Mouse (Mus musculus): ENCODE measurements around the gene Pex7. TPM values are rescaled to one million over a fixed set of nuclear protein-coding genes. Genes with fewer than 3 reads are reported as not detected.

The Pex7 gene
- 17.0 to 23.1 TPM (median 20.3 TPM) in 4 replicates for total RNA-seq (2023; ENCODE audit: inconsistent age)

DNA sequence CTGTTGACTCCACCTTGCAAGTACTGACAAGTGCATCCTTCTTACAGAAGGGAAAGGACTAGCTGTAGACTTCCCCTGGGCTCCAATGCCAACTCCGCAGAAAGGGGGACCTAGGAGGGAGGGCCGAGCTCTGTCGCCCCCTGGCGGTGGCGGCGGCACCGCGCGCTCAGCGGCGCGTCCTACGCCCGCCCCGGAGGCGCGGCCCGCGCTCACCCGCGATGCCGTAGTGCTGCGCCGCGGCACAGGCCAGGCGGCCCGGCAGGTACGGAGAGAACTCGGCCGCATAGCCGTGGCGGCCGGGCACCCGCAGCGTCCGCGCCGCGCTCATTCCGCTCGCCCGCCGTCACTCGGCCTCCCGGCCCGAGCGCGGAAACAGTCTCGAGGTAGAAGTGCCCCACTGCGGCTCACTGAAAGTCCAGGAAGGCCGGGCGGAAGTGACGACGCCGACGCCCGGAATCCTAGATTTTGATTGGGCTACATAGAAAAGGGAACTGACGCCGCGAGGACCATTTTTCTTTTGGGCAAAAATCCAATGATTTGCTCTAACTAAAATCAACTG lies at the start of gene Pex7:
Gene Pex7 (minus strand): TSS at position 444 of the 559 bp plus-strand sequence.

DNA sequence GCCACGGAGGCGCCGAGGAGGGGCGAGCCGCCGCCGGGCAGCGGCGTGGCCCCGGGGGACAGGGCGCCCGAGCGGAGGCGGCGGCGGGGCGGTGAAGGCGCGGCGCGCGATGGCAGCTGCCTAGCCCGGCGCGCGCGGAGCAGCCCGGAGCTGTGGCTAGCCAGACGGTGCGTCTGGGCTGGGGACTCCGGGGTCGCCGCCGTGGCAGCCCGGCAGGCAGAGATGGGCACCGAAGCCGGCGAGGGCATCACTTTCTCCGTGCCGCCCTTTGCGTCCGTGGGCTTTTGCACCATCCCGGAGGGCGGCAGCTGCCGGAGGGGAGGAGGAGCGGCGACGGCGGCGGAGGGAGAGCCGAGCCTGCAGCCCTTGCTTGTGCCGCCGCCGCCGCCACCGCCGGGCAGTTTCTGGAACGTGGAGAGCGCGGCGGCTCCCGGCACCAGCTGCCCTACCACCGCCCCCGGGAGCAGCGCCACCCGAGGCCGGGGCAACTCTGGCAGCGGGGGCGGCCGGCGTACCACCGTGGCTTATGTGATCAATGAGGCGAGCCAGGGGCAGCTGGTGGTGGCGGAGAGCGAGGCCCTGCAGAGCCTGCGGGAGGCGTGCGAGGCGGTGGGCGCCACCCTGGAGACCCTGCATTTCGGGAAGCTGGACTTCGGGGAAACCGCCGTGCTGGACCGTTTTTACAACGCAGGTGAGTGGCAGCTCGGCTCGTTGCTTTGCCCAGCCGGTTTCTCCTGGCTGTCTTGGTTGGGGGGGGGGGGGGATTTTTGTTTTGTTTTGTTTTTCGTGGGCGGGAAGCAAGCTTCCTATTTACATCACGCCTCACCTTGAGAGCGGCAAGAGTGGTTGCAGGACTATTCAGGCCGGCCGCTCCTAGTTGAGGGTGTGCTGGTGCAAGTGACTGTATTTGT lies 27.1 kb upstream of the Pex7 start, which contains the start of gene Map3k5:
Gene Map3k5 (plus strand): TSS at position 89 of the 911 bp plus-strand sequence.

DNA sequence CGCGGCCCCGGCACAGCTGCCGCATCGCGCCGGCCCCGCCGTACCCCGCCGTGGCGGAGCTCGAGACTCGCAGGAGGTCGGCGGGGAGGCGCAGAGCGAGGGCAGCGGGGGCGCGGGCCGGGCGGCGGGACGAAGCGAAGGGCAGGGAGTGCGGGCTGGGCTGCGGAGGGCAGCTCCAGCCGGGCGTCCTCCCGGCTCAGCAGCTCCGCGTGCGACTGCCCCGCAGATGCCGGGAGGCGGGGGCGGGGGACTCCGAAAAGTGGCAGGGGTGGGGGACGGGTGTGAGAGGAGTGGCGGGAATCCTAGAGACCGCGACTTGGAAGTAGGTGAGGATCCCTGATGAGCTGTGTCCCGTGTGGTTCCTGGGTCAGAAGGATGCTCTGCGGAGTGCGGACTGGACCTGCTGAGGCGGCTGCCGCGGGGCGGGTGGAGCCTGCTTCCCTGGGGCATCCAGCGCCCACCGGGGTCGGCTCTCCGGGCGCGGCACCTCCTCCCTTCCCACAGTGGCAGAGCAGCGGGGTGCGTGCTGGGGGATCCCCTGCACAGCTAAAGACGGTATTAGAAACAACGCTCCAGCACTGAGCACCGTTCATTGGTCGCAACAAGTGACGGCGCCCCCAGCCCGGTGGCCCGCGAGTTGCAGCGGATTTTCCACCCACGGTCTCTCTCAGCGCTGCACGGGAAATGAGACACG lies 56.3 kb downstream of the Pex7 start, which contains the start of gene Slc35d3:
Gene Slc35d3 (minus strand): TSS at position 462 of the 694 bp plus-strand sequence.

Other genes with a start within 250 kb of the Pex7 start
- gene Il20ra, start 195.1 kb downstream of the Pex7 start, total RNA-seq (2023; ENCODE audit: inconsistent age) = not detected in 4 replicates
- gene Slc35d3, start 56.2 kb downstream of the Pex7 start, total RNA-seq (2023; ENCODE audit: inconsistent age) = 0.39 to 0.75 TPM in 2 of 4 replicates, not detected in the others
- 82.4 to 114 TPM (median 95.6 TPM) in 4 replicates for gene Map3k5, start 26.8 kb upstream of the Pex7 start, total RNA-seq (2023; ENCODE audit: inconsistent age)
- gene Map7, start 240.8 kb upstream of the Pex7 start, total RNA-seq (2023; ENCODE audit: inconsistent age) = 7.3 to 8.9 TPM (median 8.3 TPM) in 4 replicates

Measured in B cell, adult (primary cell).